Mouse (Mus musculus) ovary, adult 18-20 months (tissue): ENCODE measurements around the gene Cpa4.

Experiments used
- DNase-seq: peaks from one replicate; pipeline ENCODE4 v3.0.0; 2022; ENCODE audit warnings: low spot score, mixed read lengths

Gene Cpa4

GRCm38 (mm10) chr6:30628152-30628551 lies 60.0 kb downstream of the Cpa4 start:
- DNase-seq: no peak

GRCm38 (mm10) chr6:30629989-30630388 lies 61.8 kb downstream of the Cpa4 start:
- no peak for DNase-seq

- no peak for DNase-seq
Measured at GRCm38 (mm10) chr6:30635361-30635862, 67.2 kb downstream of the Cpa4 start.

GRCm38 (mm10) chr6:30636186-30636842 lies 68.1 kb downstream of the Cpa4 start:
- no peak for DNase-seq

DNA sequence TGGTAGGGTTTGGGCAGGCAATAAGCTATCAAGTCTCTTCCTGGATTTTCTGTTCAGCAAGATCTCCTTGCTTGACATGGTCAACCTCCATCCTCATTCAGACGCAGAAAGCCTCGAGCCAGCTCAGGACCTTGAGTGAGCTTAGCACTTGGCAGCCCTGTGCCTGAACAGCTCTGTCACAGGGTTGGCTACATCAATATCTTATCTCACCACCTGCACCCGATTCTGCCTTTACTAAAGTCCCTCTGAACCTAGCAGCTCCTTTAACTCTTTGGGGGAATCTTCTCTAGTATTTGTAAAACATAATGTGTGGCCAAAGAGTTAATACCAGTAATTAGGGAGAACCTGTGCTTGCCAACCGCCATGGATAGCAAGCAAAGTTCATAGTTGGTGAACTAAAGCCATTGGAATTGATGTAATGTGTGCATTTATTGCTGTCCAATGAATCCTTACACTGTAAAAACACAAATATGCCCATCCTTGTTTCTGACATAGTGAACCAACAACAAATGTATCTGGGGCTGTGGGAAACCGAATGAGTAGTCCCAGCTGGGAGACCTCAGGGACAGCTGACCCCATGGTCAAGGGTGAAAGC lies 70.6 kb downstream of the Cpa4 start, which contains the start of gene Cpa1:
Gene Cpa1, plus strand, starts transcription at position 545 of the 595 bp plus-strand sequence.
- no peak for DNase-seq
